Mouse (Mus musculus) left cerebral cortex, adult 2 months (tissue): Measurements from ENCODE around the gene Olfr228. TPM values are rescaled to one million over a fixed set of nuclear protein-coding genes. Genes with fewer than 3 reads are reported as not detected.
A peak's percentile ranks its signal among the peaks of the same experiment; 100 is the strongest.
"Not testable (repeated sequence)": the region's sequence is repeated elsewhere in the genome, so short reads cannot be mapped to it uniquely, and the experiment has no call there.

Source experiments
- DNase-seq, 2 experiments: peaks; one replicate each; pipeline ENCODE4 v3.0.0; 2021 to 2022; ENCODE audit warnings: low spot score in 2 of 2, mixed read lengths in 1 of 2; ENCODE audit errors: extremely low spot score in 1 of 2
- H3K27ac ChIP-seq: fragments of 200-600 bp; 2 replicates; pipeline ENCODE4 v1.8.1; 2022
- H3K4me3 ChIP-seq: fragments of 200-600 bp; 2 replicates; pipeline ENCODE4 v1.8.1; 2022
- CTCF ChIP-seq: fragments of 200-600 bp; IDR thresholded peaks from 2 replicates; pipeline ENCODE4 v1.8.1; 2022; ENCODE audit warnings: antibody characterized with exemption, mild to moderate bottlenecking, moderate library complexity
- intact Hi-C: fragments of 180-260 bp; cut with DNase I; formaldehyde crosslinking; loops from one replicate; pipeline ENCODE4 v1.15.1; 2025
- long read RNA-seq, 2 experiments: library from polyadenylated mRNA; stranded (forward); transcript quantifications; one replicate each; pipeline ENCODE4 v2.0.0; 2021; ENCODE audit warnings: borderline mapping rate in 2 of 2
- total RNA-seq, 2 experiments: library from RNA; stranded (reverse); gene quantifications; 2 replicates each; pipeline ENCODE4 v1.2.3; 2021

The Olfr228 gene
- not detected for total RNA-seq
- long read RNA-seq, experiment 1: 0 reads
- long read RNA-seq, experiment 2: 0 reads

- DNase-seq: no peak
- no peak for TF ChIP-seq CTCF
- H3K27ac ChIP-seq: no peak within 1 kb of the TSS
- no peak within 1 kb of the TSS for H3K4me3 ChIP-seq
- intact Hi-C loops: no loop called here
Measured at GRCm38 (mm10) chr2:86487286-86487685, at the start of gene Olfr228. Gene Olfr228, minus strand, starts transcription at chr2:86487386.

- DNase-seq: no peak
- no peak overlapping the region for H3K4me3 ChIP-seq
- TF ChIP-seq CTCF: no peak
- intact Hi-C loops: no loop called here
- no peak overlapping the region for H3K27ac ChIP-seq
Measured at GRCm38 (mm10) chr2:86530991-86531390, 43.8 kb upstream of the Olfr228 start.

- DNase-seq: no peak
- no peak within 1 kb of the TSS for H3K4me3 ChIP-seq
- intact Hi-C loops: no loop called here
- TF ChIP-seq CTCF: no peak
- no peak within 1 kb of the TSS for H3K27ac ChIP-seq
Measured at GRCm38 (mm10) chr2:86508161-86508560, 21.0 kb upstream of the Olfr228 start, which contains the start of gene Olfr1076. Gene Olfr1076, plus strand, starts transcription at chr2:86508461.

- intact Hi-C loops: loop anchor here (1.0 to 5.0 kb wide), 3 partner anchors 739 to 1442 kb away; no protein-coding TSS in a partner anchor
- peak; percentile 41 to 58 for DNase-seq
- H3K27ac ChIP-seq: no peak overlapping the region
- no peak overlapping the region for H3K4me3 ChIP-seq
- TF ChIP-seq CTCF: peak; percentile 82
Measured at GRCm38 (mm10) chr2:86464442-86465109, 22.6 kb downstream of the Olfr228 start.

GRCm38 (mm10) chr2:86460434-86460833 is 26.8 kb downstream of the Olfr228 start:
- TF ChIP-seq CTCF: no peak
- no peak overlapping the region for H3K4me3 ChIP-seq
- DNase-seq: no peak
- H3K27ac ChIP-seq: no peak overlapping the region
- intact Hi-C loops: loop anchor here (5.0 kb wide), 2 partner anchors 1338 to 1438 kb away; no protein-coding TSS in a partner anchor

GRCm38 (mm10) chr2:86456169-86456568 is 31.0 kb downstream of the Olfr228 start, which contains the start of gene Olfr1066:
Gene Olfr1066, minus strand, starts transcription at chr2:86456269.
- Histone ChIP-seq H3K27ac (no peak within 1 kb of the TSS), H3K4me3 (no peak within 1 kb of the TSS)
- no peak for DNase-seq
- intact Hi-C loops: no loop called here
- no peak for TF ChIP-seq CTCF

- H3K4me3 ChIP-seq, intact Hi-C loops, H3K27ac ChIP-seq, DNase-seq: not testable (repeated sequence)
Measured at GRCm38 (mm10) chr2:86450491-86450890, 36.7 kb downstream of the Olfr228 start, which contains the start of gene Olfr1065. Gene Olfr1065, minus strand, starts transcription at chr2:86450591.

- H3K27ac ChIP-seq, DNase-seq, intact Hi-C loops, H3K4me3 ChIP-seq: not testable (repeated sequence)
Measured at GRCm38 (mm10) chr2:86442101-86442500, 45.1 kb downstream of the Olfr228 start.

Other genes with a start within 250 kb of the Olfr228 start
- not detected for gene Olfr1048, start 247.1 kb downstream of the Olfr228 start, total RNA-seq
- gene Olfr1049, start 229.1 kb downstream of the Olfr228 start, total RNA-seq: not detected
- gene Olfr1051, start 208.3 kb downstream of the Olfr228 start, total RNA-seq: not detected
- gene Olfr1052, start 194.9 kb downstream of the Olfr228 start, total RNA-seq: not detected
- gene Olfr1053, start 172.1 kb downstream of the Olfr228 start, total RNA-seq: not detected
- gene Olfr1054, start 152.0 kb downstream of the Olfr228 start, total RNA-seq: not detected
- not detected for gene Olfr1055, start 137.1 kb downstream of the Olfr228 start, total RNA-seq
- not detected for gene Olfr1056, start 124.9 kb downstream of the Olfr228 start, total RNA-seq
- gene Olfr1057, start 109.0 kb downstream of the Olfr228 start, total RNA-seq: not detected
- gene Olfr1058, start 98.8 kb downstream of the Olfr228 start, total RNA-seq: not detected
- gene Olfr1061, start 73.3 kb downstream of the Olfr228 start, total RNA-seq: not detected
- not detected for gene Olfr1062, start 60.6 kb downstream of the Olfr228 start, total RNA-seq
- gene Olfr1065, start 36.8 kb downstream of the Olfr228 start, total RNA-seq: not detected
- gene Olfr1066, start 31.1 kb downstream of the Olfr228 start, total RNA-seq: not detected
- gene Olfr1076, start 21.1 kb upstream of the Olfr228 start, total RNA-seq: not detected
- gene Olfr1079, start 55.1 kb upstream of the Olfr228 start, total RNA-seq: not detected
- not detected for gene Olfr1080, start 70.8 kb upstream of the Olfr228 start, total RNA-seq
- not detected for gene Olfr1082, start 111.6 kb upstream of the Olfr228 start, total RNA-seq
- gene Olfr1084, start 152.3 kb upstream of the Olfr228 start, total RNA-seq: not detected
- gene Olfr1085, start 174.6 kb upstream of the Olfr228 start, total RNA-seq: not detected
- gene Olfr1086, start 192.7 kb upstream of the Olfr228 start, total RNA-seq: not detected
- not detected for gene Olfr1087, start 211.0 kb upstream of the Olfr228 start, total RNA-seq
- gene Olfr1089, start 246.3 kb upstream of the Olfr228 start, total RNA-seq: not detected